Mouse (Mus musculus) neural tube, embryonic 13.5 days (tissue): ENCODE results near the gene Ttc29. TPM values are rescaled to one million over a fixed set of nuclear protein-coding genes. Genes with fewer than 3 reads are reported as not detected.

Experiments
- ATAC-seq: fragments of 200-750 bp; cut with Nextera tagmentation; 2 replicates; pipeline ENCODE4 v1.8.0; 2017; ENCODE audit warnings: low read depth, mild to moderate bottlenecking, moderate TSS enrichment, moderate library complexity
- H3K27ac ChIP-seq: fragments of 300-500 bp; sonication (generic); replicated peaks from 2 replicates; pipeline ENCODE4 v1.5.1; 2015; ENCODE audit warnings: moderate library complexity, mild to moderate bottlenecking, inconsistent platforms
- H3K27me3 ChIP-seq: fragments of 300-500 bp; sonication (generic); 2 replicates; pipeline ENCODE4 v1.6.1; 2015; ENCODE audit warnings: mild to moderate bottlenecking, inconsistent platforms
- H3K36me3 ChIP-seq: fragments of 300-500 bp; sonication (generic); 2 replicates; pipeline ENCODE4 v1.6.1; 2015; ENCODE audit warnings: mild to moderate bottlenecking, inconsistent platforms
- H3K4me1 ChIP-seq: fragments of 300-500 bp; sonication (generic); replicated peaks from 2 replicates; pipeline ENCODE4 v1.6.1; 2015; ENCODE audit warnings: inconsistent platforms
- H3K4me2 ChIP-seq: fragments of 300-500 bp; sonication (generic); 2 replicates; pipeline ENCODE4 v1.6.1; 2015; ENCODE audit warnings: inconsistent platforms, mild to moderate bottlenecking, moderate library complexity
- H3K4me3 ChIP-seq: fragments of 300-500 bp; sonication (generic); 2 replicates; pipeline ENCODE4 v1.5.1; 2015; ENCODE audit warnings: mild to moderate bottlenecking, inconsistent platforms
- H3K9ac ChIP-seq: fragments of 300-500 bp; sonication (generic); 2 replicates; pipeline ENCODE4 v1.6.1; 2015; ENCODE audit warnings: moderate library complexity, mild to moderate bottlenecking, inconsistent platforms
- H3K9me3 ChIP-seq: fragments of 300-500 bp; sonication (generic); 2 replicates; pipeline ENCODE4 v1.6.1; 2016; ENCODE audit warnings: inconsistent platforms
- WGBS: fragments of 180-500 bp; shearing (Covaris S2); methylation state at CpG from one replicate; pipeline ENCODE4 v1.1.7; 2015; 5-methylcytosine and 5-hydroxymethylcytosine counted together
- polyA plus RNA-seq: library from polyadenylated mRNA; unstranded; fragments of >200 nt; fragmentation: Nextera tagmentation; extraction: Ambion mirVana; gene quantifications from 2 replicates; pipeline ENCODE4 v1.2.1, GENCODE M21; 2015

Ttc29 gene
- polyA plus RNA-seq, 1 experiment from 2014 or later: not detected

DNA sequence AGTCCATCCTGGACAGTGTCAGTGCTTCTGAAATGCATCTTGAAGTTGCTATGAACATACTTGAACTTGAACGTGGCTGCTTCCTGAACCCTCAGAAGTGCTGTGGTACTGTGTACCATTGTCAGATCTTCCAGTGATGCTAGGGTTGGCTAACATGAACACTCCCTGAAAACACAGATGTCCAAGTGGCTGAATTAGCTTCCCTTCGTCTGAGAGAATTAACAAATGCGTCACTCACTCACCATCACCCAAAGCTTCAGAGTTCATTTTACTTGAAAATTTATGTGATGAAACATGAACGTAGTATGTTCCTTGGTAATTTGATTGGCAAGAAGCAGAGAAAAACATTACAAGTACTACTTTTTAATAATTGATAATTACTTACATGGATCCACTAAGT lies 129.1 kb downstream of the Ttc29 start:
- Histone ChIP-seq H3K27ac (no peak overlapping the region), H3K4me1 (peaks cover 10% of the 10 kb centered on the region), H3K4me2 (no peak overlapping the region), H3K9me3 (no peaks in the 10 kb centered on the region), H3K4me3 (no peak overlapping the region), H3K27me3 (no peaks in the 10 kb centered on the region), H3K36me3 (no peaks in the 10 kb centered on the region), H3K9ac (no peak overlapping the region)
- 73% methylated on average over 4 of the region's 4 CpGs for WGBS
- no peak for ATAC-seq

GRCm38 (mm10) chr8:78344006-78344405 lies 130.9 kb downstream of the Ttc29 start:
- no peak overlapping the region for H3K4me3 ChIP-seq

DNA sequence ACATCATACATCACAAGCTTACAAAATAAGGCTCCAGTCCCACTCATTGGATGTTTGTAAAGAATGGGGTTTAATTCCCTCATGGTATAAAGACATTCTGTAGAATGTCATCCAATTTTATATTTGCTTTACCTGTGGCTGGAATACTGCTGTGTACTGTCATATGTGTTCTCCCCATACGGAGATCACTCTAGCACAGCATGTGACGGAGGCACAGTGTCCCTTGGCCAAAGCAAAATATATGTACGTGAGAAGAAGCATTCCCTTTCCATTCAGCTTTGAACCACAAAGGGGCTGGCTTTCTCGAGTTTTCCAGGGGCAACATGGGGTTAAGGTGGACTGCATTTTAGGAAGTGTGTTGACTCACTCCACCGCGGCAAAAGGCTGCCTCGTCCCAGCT lies 132.6 kb downstream of the Ttc29 start:
- 24% methylated on average over 7 of the region's 7 CpGs for WGBS
- H3K27ac ChIP-seq: 0 out of 2 replicates have a peak overlapping the region, but pooled peaks have one; percentile 15

More at GRCm38 (mm10) chr8:78344006-78344405, 130.9 kb downstream of the Ttc29 start:
- WGBS: 56% methylated on average over 2 of the region's 2 CpGs
- Histone ChIP-seq H3K4me1 (peaks cover 10% of the 10 kb centered on the region), H3K9me3 (no peaks in the 10 kb centered on the region), H3K27ac (no peak overlapping the region), H3K9ac (no peak overlapping the region), H3K36me3 (no peaks in the 10 kb centered on the region), H3K27me3 (no peaks in the 10 kb centered on the region), H3K4me2 (no peak overlapping the region)
- ATAC-seq: no peak

DNA sequence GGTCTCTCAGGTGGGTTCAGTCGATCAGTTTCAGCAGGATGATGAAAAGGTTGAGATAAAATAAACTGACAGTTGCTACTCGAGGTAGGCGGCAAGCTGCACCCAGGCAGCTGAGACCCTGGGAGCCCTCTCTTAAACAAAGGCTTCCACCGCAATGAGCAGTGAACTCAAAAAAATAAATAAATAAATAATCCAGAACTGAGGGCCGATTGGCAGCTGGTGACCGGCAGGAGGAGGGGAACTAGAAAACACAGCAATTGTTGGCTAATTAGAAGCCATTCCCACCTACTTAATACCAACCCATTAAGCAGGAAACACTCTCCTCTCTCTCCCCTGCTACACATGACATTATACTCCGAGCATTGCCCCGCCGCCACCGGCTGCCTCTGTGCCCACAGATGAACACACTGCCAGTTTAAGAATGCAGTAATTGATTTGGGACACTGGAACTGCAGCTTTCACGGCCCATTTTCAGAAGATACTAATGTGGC lies 133.1 kb downstream of the Ttc29 start:
- H3K27ac ChIP-seq: peak overlapping the region; percentile 42; the same call in 1 of the 2 replicates
- peak; percentile 94 for ATAC-seq
- H3K4me2 ChIP-seq: peak overlapping the region; percentile 42
- H3K27me3 ChIP-seq: no peaks in the 10 kb centered on the region
- H3K9me3 ChIP-seq: no peaks in the 10 kb centered on the region
- H3K4me1 ChIP-seq: peaks cover 10% of the 10 kb centered on the region
- no peak overlapping the region for H3K4me3 ChIP-seq
- H3K9ac ChIP-seq: no peak overlapping the region
- 6% methylated on average over 11 of the region's 11 CpGs for WGBS
- H3K36me3 ChIP-seq: no peaks in the 10 kb centered on the region

More for the DNA sequence above, 132.6 kb downstream of the Ttc29 start:
- no peaks in the 10 kb centered on the region for H3K36me3 ChIP-seq
- H3K9me3 ChIP-seq: no peaks in the 10 kb centered on the region
- no peak overlapping the region for H3K9ac ChIP-seq
- peaks cover 10% of the 10 kb centered on the region for H3K4me1 ChIP-seq
- ATAC-seq: peak; percentile 42
- no peaks in the 10 kb centered on the region for H3K27me3 ChIP-seq
- peak overlapping the region; percentile 42 for H3K4me2 ChIP-seq
- no peak overlapping the region for H3K4me3 ChIP-seq

- Histone ChIP-seq H3K4me1 (no peaks in the 10 kb centered on the region), H3K36me3 (no peaks in the 10 kb centered on the region), H3K9me3 (no peaks in the 10 kb centered on the region), H3K4me2 (no peak overlapping the region), H3K4me3 (no peak overlapping the region), H3K27ac (no peak overlapping the region), H3K27me3 (no peaks in the 10 kb centered on the region), H3K9ac (no peak overlapping the region)
- WGBS: 68% methylated on average over 5 of the region's 5 CpGs
- ATAC-seq: peak; percentile 27; the same call in 1 of the 2 replicates
Measured at GRCm38 (mm10) chr8:78353902-78354301, 140.8 kb downstream of the Ttc29 start.

GRCm38 (mm10) chr8:78354801-78355200 lies 141.7 kb downstream of the Ttc29 start:
- no peak overlapping the region for H3K4me3 ChIP-seq
- H3K36me3 ChIP-seq: no peaks in the 10 kb centered on the region
- no peaks in the 10 kb centered on the region for H3K9me3 ChIP-seq
- no peak for ATAC-seq
- H3K9ac ChIP-seq: no peak overlapping the region
- no peaks in the 10 kb centered on the region for H3K4me1 ChIP-seq
- 93% methylated on average over 5 of the region's 5 CpGs for WGBS
- no peak overlapping the region for H3K27ac ChIP-seq
- no peak overlapping the region for H3K4me2 ChIP-seq
- H3K27me3 ChIP-seq: no peaks in the 10 kb centered on the region

- no peaks in the 10 kb centered on the region for H3K27me3 ChIP-seq
- WGBS: 91% methylated on average over 7 of the region's 7 CpGs
- H3K9ac ChIP-seq: no peak overlapping the region
- no peak overlapping the region for H3K4me3 ChIP-seq
- no peak overlapping the region for H3K27ac ChIP-seq
- no peaks in the 10 kb centered on the region for H3K9me3 ChIP-seq
- no peak for ATAC-seq
- no peaks in the 10 kb centered on the region for H3K36me3 ChIP-seq
- no peak overlapping the region for H3K4me2 ChIP-seq
- H3K4me1 ChIP-seq: no peaks in the 10 kb centered on the region
Measured at GRCm38 (mm10) chr8:78390756-78391155, 177.7 kb downstream of the Ttc29 start.

GRCm38 (mm10) chr8:78419272-78419671 lies 206.2 kb downstream of the Ttc29 start:
- Histone ChIP-seq H3K9ac (no peak overlapping the region), H3K27me3 (peaks cover 55% of the 10 kb centered on the region), H3K4me3 (peak overlapping the region; percentile 33; the same call in 1 of the 2 replicates), H3K36me3 (no peaks in the 10 kb centered on the region), H3K9me3 (no peaks in the 10 kb centered on the region), H3K4me1 (peaks cover 26% of the 10 kb centered on the region), H3K27ac (no peak overlapping the region), H3K4me2 (peak overlapping the region; percentile 71)
- 0 out of 2 replicates have a peak, but pooled peaks have one; percentile 24 for ATAC-seq
- WGBS: 25% methylated on average over 4 of the region's 4 CpGs

- H3K27me3 ChIP-seq: peaks cover 63% of the 10 kb centered on the region
- WGBS: 0% methylated on average over 19 of the region's 19 CpGs
Measured at GRCm38 (mm10) chr8:78420101-78420503, 207.0 kb downstream of the Ttc29 start.

GRCm38 (mm10) chr8:78423937-78424336 lies 210.8 kb downstream of the Ttc29 start:
- H3K36me3 ChIP-seq: no peaks in the 10 kb centered on the region
- H3K4me3 ChIP-seq: no peak overlapping the region
- H3K27me3 ChIP-seq: peaks cover 82% of the 10 kb centered on the region
- H3K4me1 ChIP-seq: peaks cover 49% of the 10 kb centered on the region
- 0% methylated on average over 1 of the region's 1 CpGs for WGBS
- no peak overlapping the region for H3K9ac ChIP-seq
- H3K27ac ChIP-seq: no peak overlapping the region
- H3K9me3 ChIP-seq: no peaks in the 10 kb centered on the region
- no peak overlapping the region for H3K4me2 ChIP-seq
- no peak for ATAC-seq

More at GRCm38 (mm10) chr8:78420101-78420503, 207.0 kb downstream of the Ttc29 start:
- peaks cover 26% of the 10 kb centered on the region for H3K4me1 ChIP-seq
- H3K9ac ChIP-seq: peak overlapping the region; percentile 55
- H3K4me2 ChIP-seq: peak overlapping the region; percentile 71
- H3K27ac ChIP-seq: peak overlapping the region; percentile 14; the same call in 1 of the 2 replicates
- ATAC-seq: peak; percentile 78
- H3K4me3 ChIP-seq: peak overlapping the region; percentile 33
- H3K9me3 ChIP-seq: no peaks in the 10 kb centered on the region
- no peaks in the 10 kb centered on the region for H3K36me3 ChIP-seq

DNA sequence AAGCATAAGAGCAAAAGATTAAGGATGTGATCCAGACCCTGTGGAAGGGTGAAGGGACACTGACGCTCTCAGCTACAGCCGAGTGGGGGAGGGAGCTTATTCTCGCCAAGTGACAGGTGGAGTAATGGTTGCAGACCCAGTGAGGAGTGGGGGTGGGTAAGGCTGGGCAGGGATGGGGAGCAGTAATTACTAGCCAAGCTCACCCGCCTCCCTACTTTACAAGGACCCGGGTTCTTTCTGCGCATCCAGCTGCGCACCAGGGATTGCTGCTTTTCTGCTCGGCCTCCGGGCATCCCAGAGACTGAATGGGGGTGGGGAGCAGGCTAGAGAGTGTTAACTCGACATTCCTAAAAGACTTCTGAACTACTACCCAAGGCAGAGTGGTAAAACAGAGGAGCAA lies 213.4 kb downstream of the Ttc29 start:
- Histone ChIP-seq H3K4me2 (peak overlapping the region; percentile 53), H3K36me3 (no peaks in the 10 kb centered on the region), H3K9ac (peak overlapping the region; percentile 59; the same call in 1 of the 2 replicates), H3K4me3 (peak overlapping the region; percentile 30), H3K9me3 (no peaks in the 10 kb centered on the region), H3K27ac (peak overlapping the region; percentile 50), H3K27me3 (peaks cover 95% of the 10 kb centered on the region), H3K4me1 (peaks cover 28% of the 10 kb centered on the region)
- ATAC-seq: peak; percentile 50
- WGBS: 1% methylated on average over 10 of the region's 10 CpGs

DNA sequence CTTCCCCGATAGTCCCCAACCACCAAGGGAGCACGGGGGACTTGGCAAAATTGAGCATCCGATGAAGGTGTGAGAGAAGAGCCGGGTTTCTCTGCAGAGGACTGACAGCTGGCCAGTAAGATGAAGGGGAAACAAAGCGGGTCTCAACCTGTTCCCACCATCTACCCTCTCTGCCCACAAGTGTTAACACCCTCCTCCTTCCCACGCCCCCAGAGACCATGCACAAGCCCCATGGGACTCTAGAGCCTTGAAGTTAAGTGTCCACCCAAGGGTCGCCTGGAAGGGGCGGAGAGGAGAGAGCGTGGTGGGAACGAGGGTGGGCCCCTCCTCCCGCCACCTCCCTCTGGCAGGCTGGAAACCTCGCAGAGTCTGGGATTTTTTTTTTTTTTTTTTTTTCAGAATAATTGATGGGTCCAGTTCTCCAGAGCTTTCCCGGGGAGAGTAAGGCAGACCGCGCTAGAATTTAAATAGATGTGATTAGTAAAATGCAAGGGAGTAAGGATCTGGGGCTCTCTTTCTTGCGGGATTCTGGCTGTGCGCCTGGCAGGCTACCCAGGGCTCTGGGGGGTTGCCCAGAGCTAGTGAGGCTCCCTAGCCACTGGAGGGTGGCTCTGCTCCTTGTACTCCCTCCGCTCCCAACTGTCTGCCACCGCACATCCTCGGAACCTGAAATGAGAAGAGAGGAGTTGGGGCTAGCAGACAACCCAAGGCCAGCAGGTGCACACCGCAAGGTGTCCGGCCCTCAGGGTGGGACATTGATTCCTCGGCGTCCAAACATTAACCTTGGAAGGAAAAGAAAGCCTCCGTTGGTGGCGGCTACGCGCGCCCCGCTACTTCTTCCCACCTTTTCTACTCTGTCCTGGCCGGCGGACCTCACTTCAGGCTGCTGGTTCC lies 214.0 kb downstream of the Ttc29 start:
- under 1% methylated on average over 32 of the region's 32 CpGs for WGBS
- ATAC-seq: peak; percentile 61
- Histone ChIP-seq H3K4me1 (peaks cover 22% of the 10 kb centered on the region), H3K9ac (peak overlapping the region; percentile 59), H3K36me3 (no peaks in the 10 kb centered on the region), H3K9me3 (no peaks in the 10 kb centered on the region), H3K27me3 (peaks cover 96% of the 10 kb centered on the region), H3K27ac (peak overlapping the region; percentile 79), H3K4me2 (peak overlapping the region; percentile 53), H3K4me3 (peak overlapping the region; percentile 30)
